Mouse (Mus musculus) leukemia stem cell, adult 10-12 weeks (primary cell): Measurements from ENCODE around the gene Slc26a3. TPM values are rescaled to one million over a fixed set of nuclear protein-coding genes. Genes with fewer than 3 reads are reported as not detected.

Source experiments
- polyA plus RNA-seq: library from polyadenylated mRNA; stranded (reverse); fragments of >175 nt; gene quantifications from 2 replicates; pipeline ENCODE4 v1.2.3, GENCODE M21; 2012; ENCODE audit warnings: low replicate concordance

Slc26a3 gene
- polyA plus RNA-seq: not detected in 2 replicates

GRCm38 (mm10) chr12:31390571-31390970, at the start of gene Slc26a3:
TSS of gene Slc26a3 (plus strand) at chr12:31390871.

GRCm38 (mm10) chr12:31350944-31351928, 39.4 kb upstream of the Slc26a3 start, which contains the start of gene Dld:
TSS of gene Dld (minus strand) at chr12:31351453.

GRCm38 (mm10) chr12:31499314-31500131, 108.9 kb downstream of the Slc26a3 start, which contains the start of gene Cbll1:
TSS of gene Cbll1 (minus strand) at chr12:31499616.

Other genes with a start within 250 kb of the Slc26a3 start
- gene Gm6993, start 150.1 kb upstream of the Slc26a3 start, polyA plus RNA-seq: not detected in 2 replicates
- gene Lamb1, start 125.6 kb upstream of the Slc26a3 start, polyA plus RNA-seq: 0.85 and 2.1 TPM in 2 replicates
- 0.59 and 4.4 TPM in 2 replicates for gene Dld, start 39.4 kb upstream of the Slc26a3 start, polyA plus RNA-seq
- gene Cbll1, start 108.7 kb downstream of the Slc26a3 start, polyA plus RNA-seq: 2.0 and 4.8 TPM in 2 replicates
- not detected in 2 replicates for gene Slc26a4, start 169.1 kb downstream of the Slc26a3 start, polyA plus RNA-seq
- gene Bcap29, start 243.8 kb downstream of the Slc26a3 start, polyA plus RNA-seq: 4.2 and 15.3 TPM in 2 replicates